Mouse (Mus musculus) MEL (cell line): ENCODE data around the gene Ern1. TPM values are rescaled to one million over a fixed set of nuclear protein-coding genes. Genes with fewer than 3 reads are reported as not detected.
A peak's percentile ranks its signal among the peaks of the same experiment; 100 is the strongest.

Experiments
- DNase-seq: peaks from one replicate; pipeline ENCODE4 v3.0.0; 2011; ENCODE audit warnings: low read depth, low spot score
- H3K27ac ChIP-seq: 2 replicates; pipeline ENCODE4 v1.5.1; 2012; ENCODE audit warnings: low read depth, mild to moderate bottlenecking, control low read depth, low read length, moderate library complexity; ENCODE audit not compliant: control insufficient read depth
- H3K27me3 ChIP-seq, 2 experiments: fragments of 150-350 bp in 1 of 2; sonication (generic) in 1 of 2; 2 replicates each; pipeline ENCODE4 v1.6.1; 2012; ENCODE audit warnings: low read length in 2 of 2, mild to moderate bottlenecking in 2 of 2, improper control_type of control experiment in 1 of 2, moderate library complexity in 1 of 2; ENCODE audit not compliant: insufficient read depth in 2 of 2, control insufficient read depth in 1 of 2
- H3K36me3 ChIP-seq, 2 experiments: 2 replicates each; pipeline ENCODE4 v1.6.1; 2012 to 2014; ENCODE audit warnings: low read length in 2 of 2, improper control_type of control experiment in 1 of 2, inconsistent platforms in 1 of 2, mild to moderate bottlenecking in 1 of 2; ENCODE audit not compliant: insufficient read depth in 2 of 2, control insufficient read depth in 1 of 2
- H3K4me1 ChIP-seq, 2 experiments: fragments of 150-350 bp in 1 of 2; sonication (generic) in 1 of 2; 2 replicates each; pipeline ENCODE4 v1.6.1; 2012; ENCODE audit warnings: low read length in 2 of 2, improper control_type of control experiment in 1 of 2, mild to moderate bottlenecking in 1 of 2; ENCODE audit not compliant: insufficient read depth in 2 of 2, control insufficient read depth in 1 of 2
- H3K4me3 ChIP-seq, 2 experiments: fragments of 150-350 bp in 1 of 2; sonication (generic) in 1 of 2; 2 replicates each; pipeline ENCODE4 v1.5.1; 2012; ENCODE audit warnings: low read depth in 2 of 2, low read length in 2 of 2, mild to moderate bottlenecking in 2 of 2, moderate library complexity in 2 of 2, control low read depth in 1 of 2, improper control_type of control experiment in 1 of 2; ENCODE audit not compliant: control insufficient read depth in 1 of 2, insufficient read depth in 1 of 2
- H3K79me2 ChIP-seq: 2 replicates; pipeline ENCODE4 v1.6.1; 2012; ENCODE audit warnings: mild to moderate bottlenecking, low read length, moderate library complexity; ENCODE audit not compliant: control insufficient read depth, poor library complexity, insufficient read depth
- H3K9ac ChIP-seq: 2 replicates; pipeline ENCODE4 v1.6.1; 2012; ENCODE audit warnings: low read depth, mild to moderate bottlenecking, control low read depth, low read length, moderate library complexity; ENCODE audit not compliant: control insufficient read depth, poor library complexity, severe bottlenecking
- H3K9me3 ChIP-seq: fragments of 150-350 bp; sonication (generic); replicated peaks from 2 replicates; pipeline ENCODE4 v1.6.1; 2012; ENCODE audit warnings: mild to moderate bottlenecking, low read length, improper control_type of control experiment, moderate library complexity; ENCODE audit not compliant: insufficient read depth
- BHLHE40 ChIP-seq: IDR thresholded peaks from 2 replicates; pipeline ENCODE4 v1.6.1; 2012; ENCODE audit warnings: low read depth, mild to moderate bottlenecking, inconsistent platforms, low read length, improper control_type of control experiment, borderline replicate concordance
- CHD1 ChIP-seq: IDR thresholded peaks from 2 replicates; pipeline ENCODE4 v1.6.1; 2012; ENCODE audit warnings: low read depth, mild to moderate bottlenecking, inconsistent platforms, low read length, improper control_type of control experiment
- CHD2 ChIP-seq: IDR thresholded peaks from 2 replicates; pipeline ENCODE4 v1.6.1; 2011; ENCODE audit warnings: low read length, improper control_type of control experiment
- CTCF ChIP-seq, 3 experiments: IDR thresholded peaks in 2 of 3; conservative IDR thresholded peaks in 1 of 3; 2 replicates each; pipeline ENCODE4 v1.5.1; 2011 to 2012; ENCODE audit warnings: low read length in 3 of 3, low read depth in 2 of 3, mild to moderate bottlenecking in 2 of 3, improper control_type of control experiment in 1 of 3, inconsistent platforms in 1 of 3, mixed read lengths in 1 of 3, moderate library complexity in 1 of 3; ENCODE audit not compliant: control insufficient read depth in 1 of 3, insufficient read depth in 1 of 3, poor library complexity in 1 of 3, severe bottlenecking in 1 of 3
- ELF1 ChIP-seq: IDR thresholded peaks from 2 replicates; pipeline ENCODE4 v1.6.1; 2014; ENCODE audit warnings: low read depth, mild to moderate bottlenecking, inconsistent platforms, low read length, improper control_type of control experiment, moderate library complexity
- EP300 ChIP-seq, 2 experiments: IDR thresholded peaks; 2 replicates each; pipeline ENCODE4 v1.6.1; 2011; ENCODE audit warnings: improper control_type of control experiment in 2 of 2, low read length in 2 of 2, low read depth in 1 of 2, mild to moderate bottlenecking in 1 of 2
- GABPA ChIP-seq: IDR thresholded peaks from 2 replicates; pipeline ENCODE4 v1.6.1; 2012; ENCODE audit warnings: low read depth, mild to moderate bottlenecking, inconsistent platforms, low read length, improper control_type of control experiment, moderate library complexity
- GATA1 ChIP-seq: IDR thresholded peaks from 2 replicates; pipeline ENCODE4 v1.6.1; 2011; ENCODE audit warnings: low read depth, low read length, improper control_type of control experiment
- HCFC1 ChIP-seq: IDR thresholded peaks from 2 replicates; pipeline ENCODE4 v1.6.1; 2012; ENCODE audit warnings: low read depth, mild to moderate bottlenecking, inconsistent platforms, low read length, improper control_type of control experiment, moderate library complexity
- KAT2A ChIP-seq: conservative IDR thresholded peaks from 2 replicates; pipeline ENCODE4 v1.6.1; 2012; ENCODE audit warnings: low read depth, low read length, improper control_type of control experiment, inconsistent platforms
- MAFK ChIP-seq: IDR thresholded peaks from 2 replicates; pipeline ENCODE4 v1.6.1; 2011; ENCODE audit warnings: low read depth, mild to moderate bottlenecking, low read length, improper control_type of control experiment, borderline replicate concordance
- MAX ChIP-seq: IDR thresholded peaks from 2 replicates; pipeline ENCODE4 v1.6.1; 2011; ENCODE audit warnings: low read length, improper control_type of control experiment
- MAZ ChIP-seq: IDR thresholded peaks from 2 replicates; pipeline ENCODE4 v1.6.1; 2012; ENCODE audit warnings: low read depth, mild to moderate bottlenecking, inconsistent platforms, low read length, improper control_type of control experiment
- MEF2A ChIP-seq: IDR thresholded peaks from 2 replicates; pipeline ENCODE4 v1.6.1; 2014; ENCODE audit warnings: low read depth, mild to moderate bottlenecking, inconsistent platforms, low read length, improper control_type of control experiment; ENCODE audit not compliant: poor library complexity, insufficient replicate concordance, severe bottlenecking; ENCODE audit errors: extremely low read depth
- MYB ChIP-seq: IDR thresholded peaks from 2 replicates; pipeline ENCODE4 v1.6.1; 2011; ENCODE audit warnings: mild to moderate bottlenecking, low read depth, low read length, improper control_type of control experiment
- MYC ChIP-seq: IDR thresholded peaks from 2 replicates; pipeline ENCODE4 v1.6.1; 2011; ENCODE audit warnings: low read depth, mild to moderate bottlenecking, low read length, improper control_type of control experiment, moderate library complexity
- POLR2A ChIP-seq, 2 experiments: IDR thresholded peaks; 2 replicates each; pipeline ENCODE4 v1.6.1; 2011 to 2012; ENCODE audit warnings: low read length in 2 of 2, mild to moderate bottlenecking in 2 of 2, control low read depth in 1 of 2, improper control_type of control experiment in 1 of 2, low read depth in 1 of 2, moderate library complexity in 1 of 2; ENCODE audit not compliant: control insufficient read depth in 1 of 2, insufficient read depth in 1 of 2, poor library complexity in 1 of 2
- POLR2AphosphoS2 ChIP-seq: IDR thresholded peaks from 2 replicates; pipeline ENCODE4 v1.6.1; 2011; ENCODE audit warnings: low read length, improper control_type of control experiment
- POLR2AphosphoS5 ChIP-seq: IDR thresholded peaks from 2 replicates; pipeline ENCODE4 v1.6.1; 2012; ENCODE audit warnings: low read depth, borderline replicate concordance, mild to moderate bottlenecking, inconsistent platforms, low read length, moderate library complexity, mixed read lengths
- RAD21 ChIP-seq: IDR thresholded peaks from 2 replicates; pipeline ENCODE4 v1.6.1; 2011; ENCODE audit warnings: mild to moderate bottlenecking, low read depth, low read length, improper control_type of control experiment
- RCOR1 ChIP-seq: IDR thresholded peaks from 2 replicates; pipeline ENCODE4 v1.6.1; 2012; ENCODE audit warnings: low read depth, mild to moderate bottlenecking, inconsistent platforms, low read length, improper control_type of control experiment
- SMC3 ChIP-seq: IDR thresholded peaks from 2 replicates; pipeline ENCODE4 v1.6.1; 2011; ENCODE audit warnings: low read depth, low read length, improper control_type of control experiment
- TAL1 ChIP-seq: IDR thresholded peaks from 2 replicates; pipeline ENCODE4 v1.6.1; 2012; ENCODE audit warnings: mild to moderate bottlenecking, inconsistent platforms, low read length, moderate library complexity, mixed read lengths
- TCF12 ChIP-seq: IDR thresholded peaks from 2 replicates; pipeline ENCODE4 v1.6.1; 2014; ENCODE audit warnings: low read depth, mild to moderate bottlenecking, inconsistent platforms, low read length, improper control_type of control experiment, moderate library complexity
- ZKSCAN1 ChIP-seq: IDR thresholded peaks from 2 replicates; pipeline ENCODE4 v1.6.1; 2012; ENCODE audit warnings: low read depth, mild to moderate bottlenecking, inconsistent platforms, low read length, improper control_type of control experiment, moderate library complexity
- ZMIZ1 ChIP-seq: IDR thresholded peaks from 2 replicates; pipeline ENCODE4 v1.6.1; 2012; ENCODE audit warnings: low read depth, mild to moderate bottlenecking, inconsistent platforms, low read length, improper control_type of control experiment, moderate library complexity
- polyA plus RNA-seq, 2 experiments: library from polyadenylated mRNA; stranded (reverse) in 1 of 2; unstranded in 1 of 2; fragments of >175 nt in 1 of 2; fragments of >200 nt in 1 of 2; gene quantifications; 2 replicates each; pipeline versions ENCODE4 v1.2.1 to v1.2.4; 2012; ENCODE audit warnings: low replicate concordance in 2 of 2, low read depth in 1 of 2; ENCODE audit not compliant: insufficient read length in 2 of 2, insufficient read depth in 1 of 2, missing spikeins in 1 of 2
- total RNA-seq: library from RNA; depleted of rRNA; stranded (reverse); fragments of 300-350 nt; gene quantifications from 2 replicates; pipeline ENCODE4 v1.2.3, GENCODE M21; 2012

Gene Ern1
- total and polyA plus RNA-seq, 3 experiments: 4.3 to 5.7 TPM; not detected in 1

DNA sequence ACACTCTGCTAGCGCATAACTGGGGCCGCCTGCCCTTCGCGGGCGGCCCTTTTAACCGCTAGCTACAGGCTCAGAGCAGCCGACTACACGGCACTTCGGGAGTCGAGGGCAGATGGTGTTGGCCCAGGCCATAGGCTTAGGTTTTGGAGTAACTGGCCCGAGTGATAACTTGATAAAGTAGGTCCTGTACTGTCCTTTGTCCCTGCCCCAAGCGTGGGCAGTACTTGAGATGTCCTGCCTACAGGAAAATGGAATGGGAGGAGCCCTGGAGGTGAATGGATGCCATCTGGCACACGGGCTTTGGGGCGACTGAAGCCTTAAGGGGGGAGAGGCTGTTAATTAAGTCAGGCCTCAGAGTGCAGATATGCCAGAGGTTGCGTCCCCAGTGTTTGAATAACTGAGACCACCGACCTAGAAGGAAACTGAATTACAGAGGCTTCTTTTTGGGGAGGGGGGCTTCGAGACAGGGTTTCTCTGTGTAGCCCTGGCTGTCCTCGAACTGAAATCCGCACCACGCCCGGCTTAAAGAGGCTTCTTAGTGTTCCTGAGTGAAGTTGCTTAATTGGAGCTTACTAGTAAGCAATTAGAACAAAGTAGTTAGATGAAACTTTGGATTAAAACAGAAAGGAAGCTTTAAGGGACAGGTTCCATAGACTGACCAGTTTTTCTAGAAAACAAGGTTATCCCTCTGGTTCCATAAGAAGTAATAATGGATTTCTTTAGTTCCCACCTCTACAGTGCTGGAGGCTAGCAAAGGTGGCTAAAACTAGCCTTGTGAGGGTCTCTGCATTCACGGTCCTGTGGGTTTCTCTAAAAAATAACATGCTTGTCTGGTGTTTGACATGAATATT is 13.9 kb upstream of the Ern1 start:
- Histone ChIP-seq H3K79me2 (peaks cover 9% of the 10 kb centered on the region), H3K36me3 (peaks cover 0 to 23% of the 10 kb centered on the region in 2 experiments; a peak in 2 of 4 replicates), H3K4me1 (peaks cover 5 to 18% of the 10 kb centered on the region in 2 experiments; a peak in 2 of 4 replicates), H3K9me3 (no peaks in the 10 kb centered on the region), H3K4me3 (peak overlapping the region; percentile 57 to 90), H3K9ac (peak overlapping the region; percentile 91), H3K27me3 (no peaks in the 10 kb centered on the region), H3K27ac (peak overlapping the region; percentile 95)
- TF ChIP-seq MYB: peak; percentile 83
- TF ChIP-seq CHD1: peak; percentile 97
- TF ChIP-seq TCF12: no peak
- no peak for TF ChIP-seq RAD21
- TF ChIP-seq ZKSCAN1: no peak
- TF ChIP-seq CTCF (IDR thresholded peaks at IDR 0.05 in 2 of 3, conservative IDR thresholded peaks at IDR 0.05 in 1 of 3; ENCODE audit: control insufficient read depth in 1 of 3, insufficient read depth in 1 of 3, low read depth in 2 of 3, low read length in 3 of 3, poor library complexity in 1 of 3, severe bottlenecking in 1 of 3): no peak
- no peak for TF ChIP-seq ELF1
- 0 out of 2 replicates have a peak, but pooled peaks have one; percentile 19 for TF ChIP-seq POLR2AphosphoS5
- TF ChIP-seq POLR2A (IDR thresholded peaks at IDR 0.05; ENCODE audit: control insufficient read depth in 1 of 2, insufficient read depth in 1 of 2, low read depth in 1 of 2, low read length in 2 of 2, poor library complexity in 1 of 2): peak; percentile 81 to 86
- TF ChIP-seq CHD2: peak; percentile 76; the same call in 1 of the 2 replicates
- TF ChIP-seq MAX: no peak
- TF ChIP-seq GATA1: no peak; the same call in 1 of the 2 replicates
- TF ChIP-seq HCFC1: no peak; the same call in 1 of the 2 replicates
- peak; percentile 72 for TF ChIP-seq POLR2AphosphoS2
- TF ChIP-seq EP300 (IDR thresholded peaks at IDR 0.05; ENCODE audit: low read depth in 1 of 2, low read length in 2 of 2): peak in 1 of 2 experiments; percentile 45; a peak in 2 of 4 replicates
- peak; percentile 62; the same call in 1 of the 2 replicates for TF ChIP-seq RCOR1
- TF ChIP-seq MYC: no peak
- TF ChIP-seq ZMIZ1: peak; percentile 97
- no peak for TF ChIP-seq MEF2A
- TF ChIP-seq SMC3: peak; percentile 46; the same call in 1 of the 2 replicates
- TF ChIP-seq BHLHE40: peak; percentile 70
- TF ChIP-seq MAZ: 0 out of 2 replicates have a peak, but pooled peaks have one; percentile 22
- peak; percentile 72; the same call in 1 of the 2 replicates for TF ChIP-seq MAFK
- no peak for TF ChIP-seq TAL1
- no peak for TF ChIP-seq GABPA
- peak; percentile 55; the same call in 1 of the 2 replicates for TF ChIP-seq KAT2A
- DNase-seq: peak; percentile 85
